Mouse (Mus musculus): ENCODE measurements around the gene Laptm4a.

Laptm4a gene

DNA sequence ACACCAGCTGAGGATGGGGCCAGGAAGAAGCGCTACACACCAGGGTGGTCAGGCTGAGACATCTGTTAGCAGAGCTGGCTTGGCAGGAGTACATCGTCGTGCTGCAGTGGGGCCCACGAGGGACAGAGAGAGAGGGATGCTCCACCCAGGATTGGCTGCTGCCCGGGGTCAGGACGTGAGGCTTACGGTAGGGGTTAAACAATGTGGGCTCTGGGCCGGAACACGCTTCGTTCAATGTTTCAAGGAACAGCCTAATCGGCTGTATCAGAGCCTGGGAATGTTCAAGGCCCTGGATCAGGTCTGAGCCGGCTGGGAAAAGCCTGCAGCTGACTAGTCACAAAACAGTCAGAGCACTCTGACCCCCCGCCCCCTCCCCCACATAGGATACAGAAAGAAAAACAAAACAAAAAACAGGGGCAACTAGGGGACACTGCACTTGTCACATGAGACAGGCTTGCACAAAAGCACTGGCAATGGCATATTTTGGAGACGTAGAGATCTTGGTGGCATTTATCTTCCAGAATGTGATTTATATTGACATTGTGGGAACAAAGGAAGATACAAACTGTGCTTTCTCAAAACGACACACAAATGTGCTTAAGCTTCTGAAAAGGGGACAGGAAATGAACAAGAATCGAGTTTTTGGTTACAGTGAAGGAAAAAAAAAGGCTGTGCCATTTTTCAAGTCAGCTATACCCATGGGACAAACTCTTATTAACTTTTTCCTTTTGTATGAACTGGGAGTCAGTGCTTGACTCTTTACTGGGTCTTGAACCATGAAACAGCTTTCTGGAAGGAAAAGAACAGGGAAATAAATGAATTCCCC lies 8.4 kb upstream of the Laptm4a start:
- CTCF ChIA-PET: no interaction called here

DNA sequence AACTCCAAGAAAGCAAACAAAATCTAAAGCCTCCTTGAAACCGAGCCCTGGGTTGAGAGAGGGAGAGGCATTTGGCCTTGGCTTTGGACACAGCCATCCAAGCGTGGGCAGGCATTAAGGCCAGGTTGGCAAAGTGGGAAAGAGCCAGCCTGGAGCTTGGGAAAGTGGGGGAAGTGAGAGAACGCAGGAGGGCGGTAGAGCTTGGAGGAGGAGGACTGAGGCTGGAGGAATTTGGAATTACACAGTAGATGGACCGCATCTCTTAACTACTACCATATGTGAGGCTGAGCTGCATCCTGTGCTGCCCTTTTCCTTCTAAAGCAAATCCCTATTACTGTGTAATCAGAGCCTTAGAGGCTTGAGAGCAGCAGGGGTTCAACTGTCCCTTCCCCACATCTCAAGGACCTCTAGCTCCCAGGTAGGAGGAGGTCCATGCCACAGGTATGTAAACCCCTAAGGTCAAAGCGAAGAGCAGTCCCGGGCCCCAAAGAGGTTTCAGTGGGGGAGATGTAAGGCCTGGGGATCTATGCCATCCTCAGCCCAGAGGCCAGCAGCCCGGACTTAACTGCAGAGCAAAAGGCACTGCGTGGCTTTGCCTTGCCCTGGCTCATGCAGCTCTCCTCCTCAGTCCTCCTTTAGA lies 7.6 kb upstream of the Laptm4a start:
- CTCF ChIA-PET: no interaction called here

DNA sequence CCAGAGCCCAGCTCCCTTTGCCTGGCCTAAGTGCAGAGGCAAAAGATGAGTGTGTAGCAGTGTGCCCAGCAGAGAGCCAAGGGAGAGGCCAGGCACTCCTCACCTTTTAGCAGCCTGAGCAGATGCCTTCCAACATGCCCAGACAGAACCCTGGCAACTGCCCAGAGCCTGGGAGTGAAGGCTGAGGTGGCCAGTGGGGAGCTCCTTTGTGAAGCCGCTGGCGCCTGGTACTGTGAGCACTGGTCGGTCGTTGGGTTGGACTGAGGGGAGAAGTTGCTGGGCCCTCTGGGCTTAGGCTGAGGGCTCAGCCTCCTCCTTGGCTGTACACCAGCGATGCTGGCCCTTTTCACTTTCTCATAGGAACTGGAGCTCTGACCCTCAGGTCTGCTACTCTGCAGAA lies 5.1 kb upstream of the Laptm4a start:
- CTCF ChIA-PET: no interaction called here

DNA sequence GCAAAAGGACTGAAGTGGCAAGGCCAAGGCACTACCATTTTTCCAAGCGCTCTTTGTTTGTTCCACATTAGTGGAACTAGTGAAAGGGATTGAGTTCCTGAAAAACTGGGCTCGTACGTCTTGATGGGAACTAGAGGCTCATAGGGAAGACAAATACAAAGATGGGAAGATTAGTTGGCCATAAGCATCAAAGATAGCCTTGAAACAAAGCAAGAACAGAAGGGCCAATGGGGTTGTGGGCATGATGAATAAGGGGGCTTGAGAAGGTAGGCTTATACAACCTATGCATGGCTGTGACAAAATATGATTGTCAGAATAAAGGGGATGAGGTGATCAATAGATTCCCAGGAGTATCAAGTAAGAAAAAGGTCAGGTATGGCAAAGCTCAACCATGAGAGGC lies 2.2 kb upstream of the Laptm4a start:
- CTCF ChIA-PET: no interaction called here

DNA sequence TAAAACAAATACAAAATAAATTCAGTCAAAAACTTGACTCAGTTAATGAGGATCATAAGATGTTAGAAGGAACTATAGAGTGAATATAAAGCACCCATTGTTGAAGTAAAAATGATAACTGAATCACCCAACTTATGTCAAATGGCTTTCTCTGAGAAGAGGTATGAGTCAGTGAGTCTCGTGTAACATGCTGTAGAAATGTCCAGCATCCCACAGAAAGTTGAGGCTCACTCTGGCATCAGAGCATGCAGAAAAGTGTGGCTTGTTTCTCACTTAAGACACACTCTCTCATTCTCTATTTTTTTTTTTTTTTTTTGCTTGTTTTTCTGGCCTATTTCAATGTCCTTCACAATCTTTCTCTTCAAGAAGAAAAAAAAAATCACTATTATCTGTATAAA lies 469 bp upstream of the Laptm4a start:
- CTCF ChIA-PET: no interaction called here

DNA sequence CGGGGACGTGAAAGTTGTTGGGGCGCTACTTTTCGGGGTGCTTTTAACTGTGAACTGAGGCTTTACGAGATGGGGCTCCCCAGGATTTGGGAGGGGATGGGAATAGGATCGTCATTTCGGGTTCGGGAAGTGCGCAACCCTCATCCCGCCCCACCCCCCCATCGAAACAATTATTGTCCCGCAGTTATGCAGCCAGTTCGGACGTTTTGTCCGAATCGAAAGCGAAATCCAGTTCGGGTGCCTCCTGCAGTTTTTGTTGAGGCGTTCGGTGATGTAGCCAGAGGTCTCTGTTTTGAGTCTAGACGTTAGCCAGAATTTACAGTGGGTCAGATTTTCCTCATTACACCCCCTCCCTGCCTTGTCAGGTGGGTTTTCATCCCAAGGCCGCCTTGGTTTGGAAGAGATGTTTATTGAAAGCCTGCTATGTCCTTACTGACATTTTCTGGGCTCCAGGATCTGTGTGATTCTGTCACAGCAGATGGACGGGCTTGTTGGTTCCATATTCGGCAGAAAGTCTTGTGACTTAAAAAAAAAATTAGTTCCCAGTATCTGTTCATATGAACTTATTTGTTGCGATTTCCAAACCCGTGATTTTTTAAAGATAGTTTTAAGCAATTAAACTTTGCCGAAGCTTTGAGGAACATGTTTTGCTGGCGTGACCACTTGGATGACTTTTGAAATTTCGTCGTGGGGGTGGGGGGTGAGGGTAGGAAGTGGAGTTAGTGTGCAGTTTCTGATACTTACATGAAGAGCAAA lies 1.1 kb downstream of the Laptm4a start:
- CTCF ChIA-PET: no interaction called here

DNA sequence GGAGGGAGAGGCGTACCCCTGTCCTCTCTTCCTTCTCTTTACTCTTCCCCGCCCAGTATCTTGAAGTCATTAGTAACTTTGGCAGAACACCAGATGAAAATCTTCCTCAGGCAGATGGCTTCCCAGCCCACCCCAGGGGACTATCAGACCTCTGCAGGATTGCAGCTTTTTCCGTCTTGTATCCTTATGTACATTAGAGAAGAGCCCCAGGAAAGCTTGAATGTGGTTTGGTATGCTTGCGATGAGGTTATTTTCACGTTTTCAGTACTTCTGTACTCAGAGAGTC lies 1.6 kb downstream of the Laptm4a start:
- CTCF ChIA-PET: no interaction called here

DNA sequence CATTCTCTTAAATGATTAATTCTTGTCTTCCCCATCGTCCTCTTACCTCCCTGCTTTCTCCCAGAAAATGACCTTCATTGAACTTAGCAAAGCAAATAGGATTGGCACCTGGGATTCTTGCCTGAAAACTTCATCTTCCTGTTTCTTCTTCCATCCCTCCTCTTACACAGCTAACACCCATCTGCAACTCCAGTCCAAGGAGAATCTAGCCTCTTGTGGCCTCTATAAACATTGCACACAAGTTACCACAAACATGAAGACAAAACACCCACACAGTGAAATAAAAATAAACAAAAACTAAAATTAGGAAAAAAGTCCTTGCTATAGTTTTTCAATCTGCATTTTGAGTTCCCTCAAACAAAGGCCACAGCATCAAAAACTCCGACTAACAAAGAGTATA lies 2.1 kb downstream of the Laptm4a start:
- CTCF ChIA-PET: interaction anchor here (1.0 kb wide), 1 partner anchor 13 kb away, joined by 3 read pairs; no protein-coding TSS in a partner anchor

DNA sequence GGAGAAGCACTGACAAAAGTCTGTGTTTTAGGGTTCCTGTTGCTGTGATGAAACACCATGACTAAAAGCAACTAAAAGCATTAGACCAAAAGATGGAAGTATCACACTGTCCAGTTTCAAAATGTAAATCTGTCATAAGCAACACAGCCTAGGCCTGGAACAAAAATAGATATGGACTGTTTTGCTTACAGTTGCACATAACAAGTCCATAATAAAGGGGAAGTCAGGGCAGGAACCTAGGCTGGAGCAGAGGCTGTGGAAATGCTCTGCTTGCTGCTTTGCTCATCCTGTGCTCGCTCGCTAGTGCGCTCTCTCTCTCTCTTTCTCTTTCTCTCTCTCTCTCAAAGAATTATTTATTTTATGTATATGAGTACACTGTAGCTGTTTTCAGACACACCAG lies 6.2 kb downstream of the Laptm4a start:
- CTCF ChIA-PET: no interaction called here

DNA sequence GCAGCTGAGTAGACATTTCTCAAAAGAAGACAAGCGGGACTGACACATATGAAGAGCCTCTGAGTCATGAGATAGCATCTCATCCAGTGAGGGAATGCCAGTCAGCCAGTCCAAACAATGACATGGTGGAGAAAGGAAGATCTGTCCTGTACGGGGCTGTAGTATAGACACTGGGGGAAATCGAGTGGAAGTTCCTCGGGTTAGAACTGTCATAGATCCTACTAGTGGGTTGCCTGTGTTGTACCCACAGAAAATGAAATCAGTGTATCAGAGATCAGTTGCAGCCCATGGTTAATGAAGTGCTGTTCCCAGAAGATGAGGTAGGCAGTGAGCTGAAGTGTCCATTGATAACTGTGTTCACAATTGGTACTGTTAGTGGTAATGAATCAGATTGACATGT lies 7.3 kb downstream of the Laptm4a start:
- CTCF ChIA-PET: no interaction called here

DNA sequence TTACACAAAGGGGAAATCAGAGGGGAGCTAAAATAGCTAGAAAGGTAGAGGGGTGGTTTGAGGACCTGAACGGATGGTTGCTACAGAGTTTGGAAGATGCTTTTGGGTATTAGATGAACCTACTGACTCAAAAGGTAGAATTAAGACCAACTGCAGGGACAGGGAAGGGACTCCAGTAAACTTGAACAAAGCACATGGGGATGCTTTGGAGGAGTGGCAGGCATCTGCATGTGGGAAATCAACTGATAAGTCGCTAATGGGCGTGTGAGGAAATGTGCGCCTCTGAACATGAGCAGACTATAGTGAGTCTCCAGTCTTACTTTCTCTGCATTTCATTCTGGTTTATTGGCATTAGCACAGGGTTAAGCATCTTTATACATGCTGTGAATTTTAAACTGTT lies 9.6 kb downstream of the Laptm4a start:
- CTCF ChIA-PET: interaction anchor here (0.6 kb wide), 1 partner anchor 74 kb away, joined by 3 read pairs; no protein-coding TSS in a partner anchor

DNA sequence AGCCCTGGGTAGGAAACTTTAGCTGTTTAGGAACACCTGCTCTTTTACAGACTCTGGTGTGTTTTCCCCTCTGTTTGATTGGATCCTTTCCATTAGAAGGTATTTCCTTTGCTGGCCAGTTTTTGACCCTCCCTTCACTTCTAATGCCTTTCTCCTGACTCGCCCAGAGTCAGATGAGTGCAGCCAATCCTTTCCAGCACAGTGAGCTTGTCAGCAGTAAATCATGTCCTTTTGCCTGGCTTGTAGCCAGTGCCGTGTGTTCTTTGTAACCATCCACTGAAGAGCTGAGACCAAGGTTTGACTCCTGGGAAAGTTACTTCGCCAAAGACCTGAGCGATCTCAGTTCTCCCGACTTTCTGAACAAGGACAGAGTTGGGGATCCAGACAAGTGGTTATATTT lies 13.9 kb downstream of the Laptm4a start:
- CTCF ChIA-PET: interaction anchor here (0.6 kb wide), 1 partner anchor 623 kb away, joined by 3 read pairs; no protein-coding TSS in a partner anchor

DNA sequence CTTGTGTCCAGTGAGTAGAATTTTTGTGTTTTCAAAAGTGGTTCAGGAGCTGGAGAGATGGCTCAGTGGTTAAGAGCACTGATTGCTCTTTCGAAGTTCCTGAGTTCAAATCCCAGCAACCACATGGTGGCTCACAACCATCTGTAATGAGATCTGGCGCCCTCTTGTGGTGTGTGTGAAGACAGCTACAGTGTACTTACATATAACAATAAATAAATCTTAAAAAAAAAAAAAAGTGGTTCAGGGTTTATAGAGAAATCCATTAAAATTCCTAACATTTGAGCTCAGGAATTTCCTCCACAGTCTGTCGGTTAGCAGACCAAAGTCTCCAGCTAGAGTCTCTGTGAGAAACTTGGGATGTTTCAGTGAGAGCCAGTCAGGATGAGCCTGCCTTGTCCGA lies 14.7 kb downstream of the Laptm4a start:
- CTCF ChIA-PET: interaction anchor here (0.6 to 0.8 kb wide), 2 partner anchors 12 to 270 kb away, joined by 3 read pairs; no protein-coding TSS in a partner anchor

DNA sequence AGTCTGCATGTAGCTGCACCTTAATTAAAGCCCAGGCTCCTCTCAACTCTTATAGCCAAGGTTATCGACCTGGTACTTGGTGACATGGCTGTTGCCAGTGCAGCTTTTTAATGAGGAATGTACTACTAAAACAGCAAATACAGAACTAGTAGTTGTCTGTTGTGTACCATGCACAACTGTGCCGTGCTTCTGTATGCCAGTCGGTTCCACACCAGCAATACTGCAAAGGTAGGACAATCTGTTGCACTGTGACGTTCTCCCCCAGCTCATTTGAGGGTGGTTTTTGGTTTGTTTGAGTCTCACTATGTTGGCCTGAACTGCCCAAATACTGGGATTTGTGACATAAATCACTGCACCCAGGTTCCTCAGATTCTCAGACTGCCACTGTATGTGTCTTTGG lies 18.0 kb downstream of the Laptm4a start:
- CTCF ChIA-PET: interaction anchor here (0.6 kb wide), 1 partner anchor 10 kb away, joined by 11 read pairs; no protein-coding TSS in a partner anchor

DNA sequence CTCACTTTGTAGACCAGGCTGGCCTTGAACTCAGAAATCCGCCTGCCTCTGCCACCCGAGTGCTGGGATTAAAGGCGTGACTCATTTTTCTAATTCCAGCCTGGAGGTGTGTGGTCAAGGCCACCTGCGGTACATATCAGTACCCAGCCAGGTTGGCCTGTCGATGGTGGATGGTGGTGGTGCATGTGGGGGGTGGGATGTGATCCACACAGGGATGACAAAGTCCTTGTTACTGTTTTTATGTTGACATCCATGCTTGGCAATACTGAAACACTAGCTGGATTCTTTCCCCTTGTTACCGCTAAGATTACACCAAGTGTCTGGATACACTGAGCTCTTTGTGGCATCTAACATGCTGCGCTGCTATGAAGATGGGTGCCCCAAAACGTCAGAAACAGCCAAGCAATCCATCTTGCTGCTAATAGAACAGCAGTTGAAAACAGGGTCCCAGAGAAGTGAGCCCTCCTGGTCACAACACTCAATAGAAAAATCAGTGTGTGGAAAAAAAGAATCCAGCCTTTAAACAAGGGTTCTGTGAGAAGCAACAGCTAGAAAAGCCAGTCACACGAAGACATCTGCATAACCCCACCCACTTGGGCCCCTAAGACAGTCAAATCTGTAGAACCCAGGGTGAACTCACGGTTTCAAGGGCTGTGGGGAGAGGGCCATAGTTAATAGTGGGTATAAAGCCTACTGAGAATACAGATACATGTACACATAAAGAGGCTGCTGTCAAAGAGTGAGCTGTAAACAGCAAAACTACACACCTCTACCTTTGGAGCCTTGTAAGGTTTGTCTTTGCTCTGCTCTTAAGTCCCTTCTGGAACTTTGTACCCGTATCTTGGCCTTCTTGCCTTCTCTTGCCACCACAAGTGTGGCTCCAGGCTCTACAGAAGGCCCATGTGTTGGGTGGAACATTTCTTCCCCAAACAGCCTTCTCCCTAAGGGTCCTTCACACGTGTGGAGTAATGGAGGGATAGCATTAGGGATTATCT lies 18.8 kb downstream of the Laptm4a start:
- CTCF ChIA-PET: interaction anchor here (0.6 kb wide), 1 partner anchor 11 kb away, joined by 11 read pairs; no protein-coding TSS in a partner anchor

DNA sequence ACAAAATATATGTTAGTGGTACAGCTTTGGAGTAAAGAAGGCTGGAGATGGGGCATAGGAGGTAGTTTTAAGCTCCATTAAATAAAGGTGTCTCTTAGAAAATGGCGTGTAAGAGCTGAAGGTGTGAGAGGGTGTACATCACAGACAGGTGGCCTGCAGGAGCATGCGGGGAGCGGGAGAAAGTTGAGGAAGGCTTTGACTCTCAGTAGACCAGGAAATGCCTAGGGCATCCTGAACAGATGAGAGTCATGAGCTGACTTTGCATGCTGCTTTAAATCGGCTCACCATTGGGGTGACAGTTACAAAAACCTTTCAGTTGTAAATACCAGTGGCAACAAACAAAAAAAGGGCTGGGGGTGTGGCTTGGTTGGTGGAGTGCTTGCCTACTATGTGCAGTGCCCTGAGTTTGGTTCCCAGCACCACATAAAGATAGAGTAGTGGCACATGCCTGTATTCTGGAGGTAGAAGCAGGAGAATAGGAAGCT lies 19.7 kb downstream of the Laptm4a start:
- CTCF ChIA-PET: interaction anchor here (0.5 to 0.7 kb wide), 2 partner anchors 43 to 114 kb away, joined by 3 read pairs; no protein-coding TSS in a partner anchor

DNA sequence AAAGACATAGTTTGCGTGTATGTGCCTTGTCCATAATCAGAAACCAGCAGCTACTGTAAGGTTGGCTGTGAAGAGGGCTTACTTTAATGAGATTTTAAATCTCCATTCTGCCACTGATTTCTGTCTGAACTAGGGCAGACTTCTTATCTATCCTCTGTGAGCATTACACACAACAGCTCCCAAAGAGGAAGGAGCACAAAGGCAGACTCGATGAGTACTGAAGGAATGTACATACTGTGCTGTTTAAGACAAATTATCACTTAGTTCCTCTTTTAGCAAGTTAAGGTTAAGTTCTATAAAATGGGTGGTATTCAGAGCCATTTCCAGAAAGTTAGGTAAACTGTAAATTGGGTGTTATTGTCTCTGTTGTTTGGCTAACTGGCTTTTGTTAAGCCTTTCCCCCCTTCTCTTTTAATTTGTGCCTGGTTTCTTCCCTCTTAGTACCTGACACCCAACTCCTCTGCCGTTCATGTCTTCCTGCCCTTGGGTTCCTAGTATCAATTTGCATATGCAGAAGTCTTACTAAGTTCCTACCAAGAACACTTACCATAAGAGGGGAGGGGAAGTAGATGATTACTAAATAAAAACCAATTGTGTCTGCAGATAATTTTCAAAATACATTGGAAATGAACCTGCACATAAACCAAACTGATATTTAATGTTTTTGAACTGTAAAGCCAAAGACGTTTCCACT lies 20.4 kb downstream of the Laptm4a start:
- CTCF ChIA-PET: interaction anchor here (0.7 kb wide), 1 partner anchor 115 kb away, joined by 3 read pairs; no protein-coding TSS in a partner anchor

DNA sequence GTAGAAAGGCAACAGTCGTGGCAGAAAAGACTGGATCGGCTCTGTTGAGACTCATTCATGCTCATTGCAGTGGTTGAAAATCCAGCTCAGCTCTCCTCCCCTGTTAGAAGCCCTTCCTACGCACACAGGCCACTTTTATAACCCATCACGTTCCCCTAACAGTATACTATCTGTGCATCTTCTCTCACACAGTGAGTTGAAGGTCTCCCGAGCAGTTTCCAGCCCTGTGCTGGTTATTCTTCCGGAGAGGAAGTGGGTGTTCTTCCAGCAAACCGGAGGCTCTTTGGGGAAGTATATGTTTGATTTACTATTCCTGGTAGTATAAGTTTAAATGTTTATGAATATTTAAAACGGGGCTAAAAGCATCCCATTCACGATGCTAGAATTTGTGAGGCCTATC lies 25.7 kb downstream of the Laptm4a start:
- CTCF ChIA-PET: no interaction called here

DNA sequence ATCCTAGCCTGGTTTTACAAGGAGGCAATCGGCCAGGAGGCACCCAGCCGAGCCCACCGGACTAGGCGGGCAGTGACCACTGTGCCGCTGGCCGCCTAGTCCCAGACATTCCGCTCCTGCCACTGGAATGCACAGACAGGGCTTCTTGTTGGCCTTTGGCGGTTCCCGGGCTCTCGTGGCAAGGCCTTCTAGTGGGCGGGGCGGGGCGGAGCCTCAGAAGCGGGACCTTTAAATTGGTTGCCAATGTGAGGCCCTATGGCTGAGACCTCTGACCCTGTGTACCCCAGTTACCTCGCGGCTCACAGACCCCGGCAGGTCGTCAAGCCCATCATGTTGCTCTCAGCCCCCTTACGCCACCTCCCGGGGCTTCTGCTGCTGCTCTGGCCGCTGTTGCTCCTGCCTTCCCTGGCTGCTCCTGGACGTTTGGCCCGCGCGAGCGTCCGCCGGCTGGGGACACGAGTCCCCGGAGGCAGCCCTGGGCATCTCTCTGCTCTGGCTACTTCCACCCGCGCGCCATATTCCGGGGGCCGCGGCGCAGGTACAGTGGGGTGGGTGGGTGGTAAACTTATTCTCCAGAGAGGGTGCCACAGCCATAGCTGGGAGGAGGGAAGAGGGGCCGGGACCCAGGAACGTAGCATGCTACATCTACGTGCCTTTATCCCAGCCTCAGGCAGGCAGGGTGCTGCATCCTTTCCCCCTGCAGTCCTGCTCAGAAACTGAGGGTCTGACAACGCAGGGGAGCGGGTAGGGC lies 26.4 kb downstream of the Laptm4a start, which contains the start of gene Matn3:
Matn3 (plus strand) TSS at position 216 of the 751 bp plus-strand sequence.
- CTCF ChIA-PET: no interaction called here

DNA sequence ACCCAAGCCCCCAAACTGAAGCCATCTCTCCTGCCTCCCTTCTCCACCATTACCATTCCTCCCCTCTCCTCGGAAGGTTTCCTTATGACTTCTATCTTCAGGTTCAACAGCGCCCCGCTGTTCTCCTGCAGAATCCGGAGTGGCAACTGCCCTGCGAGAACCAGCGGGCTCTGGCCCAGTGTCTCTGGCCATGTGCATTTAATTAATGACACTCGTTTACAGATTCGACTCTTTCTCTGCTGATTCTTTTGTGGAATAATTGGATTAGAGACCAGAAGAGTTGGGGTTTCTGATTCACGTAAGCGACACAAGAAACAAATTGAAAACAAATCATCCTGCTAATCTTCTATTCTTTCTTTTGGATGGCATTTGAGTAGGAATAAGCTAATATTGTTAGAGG lies 31.7 kb downstream of the Laptm4a start:
- CTCF ChIA-PET: no interaction called here
